Comparison of ENCODE assay signal across 8 mouse cellular contexts in genomic region chr15:99126816-99127365, GRCm38 (mm10). TPM values are rescaled to one million over a fixed set of nuclear protein-coding genes. Genes with fewer than 3 reads are reported as not detected.
DNase-seq lines count a peak whose midpoint lies in the region; ATAC-seq and TF ChIP-seq lines count a peak whose summit lies in the region.

No protein-coding gene starts in this region.

- peak overlapping the region; percentile 92 for H3K9ac ChIP-seq in lung, embryonic 14.5 days
- H3K9ac ChIP-seq in forebrain, embryonic 16.5 days (replicated peaks; ENCODE audit: low read depth, low read length), result peak overlapping the region; percentile 91
- H3K9ac ChIP-seq in liver, embryonic 15.5 days, result peak overlapping the region; percentile 66

- H3K4me3 ChIP-seq in lung, embryonic 14.5 days (ENCODE audit: low read depth, low read length), result peak overlapping the region; percentile 78
- peak overlapping the region; percentile 84 for H3K4me3 ChIP-seq in forebrain, embryonic 16.5 days (replicated peaks; ENCODE audit: low read length)
- peak overlapping the region; percentile 71 for H3K4me3 ChIP-seq in liver, embryonic 15.5 days (replicated peaks)

- under 1% methylated on average over 35 of the region's 35 CpGs for WGBS in lung, embryonic 14.5 days
- under 1% methylated on average over 33 of the region's 35 CpGs for WGBS in forebrain, embryonic 16.5 days
- 2% methylated on average over 34 of the region's 35 CpGs for WGBS in liver, embryonic 15.5 days (ENCODE audit: insufficient replicate concordance)

- H3K4me2 ChIP-seq in lung, embryonic 14.5 days, result peak overlapping the region; percentile 80
- H3K4me2 ChIP-seq in forebrain, embryonic 16.5 days (ENCODE audit: low read length), result peak overlapping the region; percentile 87
- peak overlapping the region; percentile 93 for H3K4me2 ChIP-seq in liver, embryonic 15.5 days

- DNase-seq in lung, embryonic 14.5 days, result peak; percentile 59
- no peak for DNase-seq in lung, postnatal 10 days
- peak; percentile 39 for DNase-seq in adipocyte (ENCODE audit: low spot score)
- no peak for DNase-seq in testis, postnatal 10 days (ENCODE audit: low spot score)
- DNase-seq in spleen, adult 18-20 months, result no peak

- no peaks in the 10 kb centered on the region; the same call in 1 of the 2 replicates for H3K36me3 ChIP-seq in lung, embryonic 14.5 days (ENCODE audit: insufficient read depth)
- H3K36me3 ChIP-seq in forebrain, embryonic 16.5 days (ENCODE audit: control insufficient read depth, insufficient read depth), result no peaks in the 10 kb centered on the region
- H3K36me3 ChIP-seq in liver, embryonic 15.5 days (replicated peaks), result no peaks in the 10 kb centered on the region

- H3K9me3 ChIP-seq in lung, embryonic 14.5 days (ENCODE audit: low read depth, low read length), result no peaks in the 10 kb centered on the region
- no peaks in the 10 kb centered on the region for H3K9me3 ChIP-seq in forebrain, embryonic 16.5 days (ENCODE audit: control insufficient read depth, low read length)
- H3K9me3 ChIP-seq in liver, embryonic 15.5 days (replicated peaks), result no peaks in the 10 kb centered on the region

- peaks cover 3% of the 10 kb centered on the region; the same call in 1 of the 2 replicates for H3K4me1 ChIP-seq in lung, embryonic 14.5 days (ENCODE audit: insufficient read depth)
- peaks cover 41% of the 10 kb centered on the region for H3K4me1 ChIP-seq in forebrain, embryonic 16.5 days (replicated peaks; ENCODE audit: control insufficient read depth, insufficient read depth, low read length)
- H3K4me1 ChIP-seq in liver, embryonic 15.5 days (replicated peaks), result peaks cover 23% of the 10 kb centered on the region

- H3K27ac ChIP-seq in lung, embryonic 14.5 days (ENCODE audit: low read depth), result peak overlapping the region; percentile 94
- peak overlapping the region; percentile 95 for H3K27ac ChIP-seq in forebrain, embryonic 16.5 days (ENCODE audit: low read length)
- peak overlapping the region; percentile 76 for H3K27ac ChIP-seq in liver, embryonic 15.5 days (replicated peaks)

- TF ChIP-seq CTCF in lung, embryonic 14.5 days (IDR thresholded peaks at IDR 0.05; ENCODE audit: low read depth), result no peak

- no peaks in the 10 kb centered on the region for H3K27me3 ChIP-seq in lung, embryonic 14.5 days (ENCODE audit: insufficient read depth, low read length)
- no peaks in the 10 kb centered on the region for H3K27me3 ChIP-seq in forebrain, embryonic 16.5 days (replicated peaks; ENCODE audit: control insufficient read depth, insufficient read depth, low read length)
- peaks cover 33% of the 10 kb centered on the region for H3K27me3 ChIP-seq in liver, embryonic 15.5 days

- peak; percentile 19; the same call in 1 of the 2 replicates for ATAC-seq in lung, embryonic 14.5 days (ENCODE audit: insufficient read depth)
- ATAC-seq in forebrain, embryonic 16.5 days, result peak; percentile 19
- ATAC-seq in liver, embryonic 15.5 days (ENCODE audit: insufficient read depth), result 0 out of 2 replicates have a peak, but pooled peaks have one; percentile 24
- ATAC-seq in megakaryocyte progenitor cell, adult 5-6 weeks (replicated peaks; ENCODE audit: poor library complexity), result no peak

RNA-seq across cellular contexts. Expression of gene Spats2, which starts 1.2 kb away (rescaled TPM):
- 39.7 and 39.8 TPM in 2 replicates for polyA plus RNA-seq in lung, embryonic 14.5 days (2014; fragmentation: Nextera tagmentation; extraction: Ambion mirVana)
- polyA plus RNA-seq in forebrain, embryonic 16.5 days (2015; fragmentation: Nextera tagmentation; extraction: Ambion mirVana), result 39.5 and 44.6 TPM in 2 replicates
- 6.7 and 7.7 TPM in 2 replicates for polyA plus RNA-seq in liver, embryonic 15.5 days (2015; fragmentation: Nextera tagmentation; extraction: Ambion mirVana)
- 0.27 TPM in 1 of 2 replicates, not detected in the other for total RNA-seq in megakaryocyte progenitor cell, adult 5-6 weeks (2015)
- 0.25 and 0.44 TPM in 2 replicates for total RNA-seq in megakaryocyte progenitor cell, adult 5-6 weeks (2017)

RNA-seq across cellular contexts. Expression of gene Dnajc22, which starts 33.9 kb away (rescaled TPM):
- polyA plus RNA-seq in lung, embryonic 14.5 days (2014; fragmentation: Nextera tagmentation; extraction: Ambion mirVana), result 0.42 and 0.78 TPM in 2 replicates
- 0.27 and 0.51 TPM in 2 replicates for polyA plus RNA-seq in forebrain, embryonic 16.5 days (2015; fragmentation: Nextera tagmentation; extraction: Ambion mirVana)
- polyA plus RNA-seq in liver, embryonic 15.5 days (2015; fragmentation: Nextera tagmentation; extraction: Ambion mirVana), result 18.1 and 21.5 TPM in 2 replicates
- total RNA-seq in megakaryocyte progenitor cell, adult 5-6 weeks (2015), result not detected in 2 replicates
- not detected in 2 replicates for total RNA-seq in megakaryocyte progenitor cell, adult 5-6 weeks (2017)

RNA-seq across cellular contexts. Expression of gene C1ql4, which starts 39.3 kb away (rescaled TPM):
- not detected in 2 replicates for polyA plus RNA-seq in lung, embryonic 14.5 days (2014; fragmentation: Nextera tagmentation; extraction: Ambion mirVana)
- polyA plus RNA-seq in forebrain, embryonic 16.5 days (2015; fragmentation: Nextera tagmentation; extraction: Ambion mirVana), result 0.71 TPM in 1 of 2 replicates, not detected in the other
- not detected in 2 replicates for polyA plus RNA-seq in liver, embryonic 15.5 days (2015; fragmentation: Nextera tagmentation; extraction: Ambion mirVana)
- total RNA-seq in megakaryocyte progenitor cell, adult 5-6 weeks (2015), result not detected in 2 replicates
- not detected in 2 replicates for total RNA-seq in megakaryocyte progenitor cell, adult 5-6 weeks (2017)

RNA-seq across cellular contexts. Expression of gene Troap, which starts 52.5 kb away (rescaled TPM):
- polyA plus RNA-seq in lung, embryonic 14.5 days (2014; fragmentation: Nextera tagmentation; extraction: Ambion mirVana), result 33.4 and 35.1 TPM in 2 replicates
- polyA plus RNA-seq in forebrain, embryonic 16.5 days (2015; fragmentation: Nextera tagmentation; extraction: Ambion mirVana), result 15.9 and 17.3 TPM in 2 replicates
- 14.6 and 15.9 TPM in 2 replicates for polyA plus RNA-seq in liver, embryonic 15.5 days (2015; fragmentation: Nextera tagmentation; extraction: Ambion mirVana)
- 28.0 and 30.5 TPM in 2 replicates for total RNA-seq in megakaryocyte progenitor cell, adult 5-6 weeks (2015)
- 19.8 and 25.7 TPM in 2 replicates for total RNA-seq in megakaryocyte progenitor cell, adult 5-6 weeks (2017)

Comparison
In these comparisons a context has a peak if more than half of its experiments do, and no peak if none do; other contexts are left out.
1. DNase-seq: peak in lung, embryonic 14.5 days (single experiment) and adipocyte (single experiment); none in lung, postnatal 10 days (single experiment), testis, postnatal 10 days (single experiment) and spleen, adult 18-20 months (0 of 2).
2. RNA of gene Dnajc22, which starts 33.9 kb away (polyA plus RNA-seq): 18.1 to 21.5 TPM in liver, embryonic 15.5 days; 0.42 to 0.78 TPM in lung, embryonic 14.5 days and 0.27 to 0.51 TPM in forebrain, embryonic 16.5 days; every median in the first group is over 10 times any median in the second.
3. Peak in every context shown above with its lines, with median percentiles within 50 percentile points of each other: H3K27ac ChIP-seq, H3K4me2 ChIP-seq, H3K4me3 ChIP-seq and H3K9ac ChIP-seq.